Mouse (Mus musculus): ENCODE data around the gene Teddm1b. TPM values are rescaled to one million over a fixed set of nuclear protein-coding genes. Genes with fewer than 3 reads are reported as not detected.

The Teddm1b gene
- total RNA-seq (2014; fragmentation: Nextera tagmentation) (0.30 TPM in 1 of 2 replicates, not detected in the other), total RNA-seq (2017) (0.05 TPM in 1 of 2 replicates, not detected in the other), polyA plus RNA-seq (2012) (not detected in 2 replicates)

GRCm38 (mm10) chr1:153874045-153874444, at the start of gene Teddm1b:
Gene Teddm1b, plus strand, starts transcription at chr1:153874345.
- no peak for TF ChIP-seq GATA1 (IDR thresholded peaks at IDR 0.05; ENCODE audit: borderline replicate concordance, low read length)
- TF ChIP-seq CTCF (IDR thresholded peaks at IDR 0.05; ENCODE audit: low read depth, low read length) = no peak
- TF ChIP-seq GATA2 (IDR thresholded peaks at IDR 0.05; ENCODE audit: borderline replicate concordance, low read depth, low read length) = no peak
- no peak for TF ChIP-seq TAL1 (conservative IDR thresholded peaks at IDR 0.05; ENCODE audit: low read depth, low read length)
- no peak for TF ChIP-seq POLR2AphosphoS5 (IDR thresholded peaks at IDR 0.05; ENCODE audit: insufficient replicate concordance, low read depth, low read length)
- Histone ChIP-seq H3K36me3 (replicated peaks) (no peaks in the 10 kb centered on the region), H3K27me3 (ENCODE audit: insufficient read depth, low read length) (no peaks in the 10 kb centered on the region; the same call in 1 of the 2 replicates), H3K4me1 (ENCODE audit: insufficient read depth, low read depth, low read length) (no peaks in the 10 kb centered on the region), H3K4me3 (ENCODE audit: low read depth, low read length) (no peak within 1 kb of the TSS), H3K9me3 (replicated peaks) (no peaks in the 10 kb centered on the region)
- DNase-seq (ENCODE audit: low spot score) = no peak
- no peak for ATAC-seq (ENCODE audit: extremely low read depth, insufficient number of reproducible peaks, low FRiP score, poor library complexity, severe bottlenecking)

- H3K4me3 ChIP-seq (ENCODE audit: low read depth, low read length) = no peak overlapping the region
Measured at GRCm38 (mm10) chr1:153830746-153831145, 43.4 kb upstream of the Teddm1b start.

GRCm38 (mm10) chr1:153836036-153836435, 38.1 kb upstream of the Teddm1b start:
- Histone ChIP-seq H3K9me3 (replicated peaks) (no peaks in the 10 kb centered on the region), H3K4me3 (ENCODE audit: low read depth, low read length) (no peak overlapping the region), H3K36me3 (replicated peaks) (no peaks in the 10 kb centered on the region), H3K4me1 (ENCODE audit: insufficient read depth, low read depth, low read length) (no peaks in the 10 kb centered on the region), H3K27me3 (ENCODE audit: insufficient read depth, low read length) (no peaks in the 10 kb centered on the region)
- no peak for ATAC-seq (ENCODE audit: extremely low read depth, insufficient number of reproducible peaks, low FRiP score, poor library complexity, severe bottlenecking)
- DNase-seq (ENCODE audit: low spot score) = no peak
- no peak for TF ChIP-seq GATA2 (IDR thresholded peaks at IDR 0.05; ENCODE audit: borderline replicate concordance, low read depth, low read length)
- no peak for TF ChIP-seq CTCF (IDR thresholded peaks at IDR 0.05; ENCODE audit: low read depth, low read length)

More at GRCm38 (mm10) chr1:153830746-153831145, 43.4 kb upstream of the Teddm1b start:
- no peaks in the 10 kb centered on the region for H3K9me3 ChIP-seq (replicated peaks)
- no peaks in the 10 kb centered on the region for H3K36me3 ChIP-seq (replicated peaks)
- no peak for DNase-seq (ENCODE audit: low spot score)
- TF ChIP-seq GATA1 (IDR thresholded peaks at IDR 0.05; ENCODE audit: borderline replicate concordance, low read length) = no peak
- TF ChIP-seq TAL1 (conservative IDR thresholded peaks at IDR 0.05; ENCODE audit: low read depth, low read length) = no peak
- TF ChIP-seq GATA2 (IDR thresholded peaks at IDR 0.05; ENCODE audit: borderline replicate concordance, low read depth, low read length) = no peak
- no peak for TF ChIP-seq CTCF (IDR thresholded peaks at IDR 0.05; ENCODE audit: low read depth, low read length)
- no peak for TF ChIP-seq POLR2AphosphoS5 (IDR thresholded peaks at IDR 0.05; ENCODE audit: insufficient replicate concordance, low read depth, low read length)
- ATAC-seq (ENCODE audit: extremely low read depth, insufficient number of reproducible peaks, low FRiP score, poor library complexity, severe bottlenecking) = no peak
- H3K4me1 ChIP-seq (ENCODE audit: insufficient read depth, low read depth, low read length) = no peaks in the 10 kb centered on the region
- H3K27me3 ChIP-seq (ENCODE audit: insufficient read depth, low read length) = no peaks in the 10 kb centered on the region

- ATAC-seq (ENCODE audit: extremely low read depth, insufficient number of reproducible peaks, low FRiP score, poor library complexity, severe bottlenecking) (no peak), DNase-seq (ENCODE audit: low spot score) (no peak)
- no peaks in the 10 kb centered on the region for H3K36me3 ChIP-seq (replicated peaks)
- no peaks in the 10 kb centered on the region; the same call in 1 of the 2 replicates for H3K4me1 ChIP-seq (ENCODE audit: insufficient read depth, low read depth, low read length)
- no peaks in the 10 kb centered on the region for H3K27me3 ChIP-seq (ENCODE audit: insufficient read depth, low read length)
- no peak overlapping the region for H3K4me3 ChIP-seq (ENCODE audit: low read depth, low read length)
- no peak for TF ChIP-seq GATA1 (IDR thresholded peaks at IDR 0.05; ENCODE audit: borderline replicate concordance, low read length)
- no peak for TF ChIP-seq POLR2AphosphoS5 (IDR thresholded peaks at IDR 0.05; ENCODE audit: insufficient replicate concordance, low read depth, low read length)
- no peak for TF ChIP-seq GATA2 (IDR thresholded peaks at IDR 0.05; ENCODE audit: borderline replicate concordance, low read depth, low read length)
- H3K9me3 ChIP-seq (replicated peaks) = no peaks in the 10 kb centered on the region
Measured at GRCm38 (mm10) chr1:153842121-153842740, 31.9 kb upstream of the Teddm1b start.

- DNase-seq (ENCODE audit: low spot score) = no peak
- ATAC-seq (ENCODE audit: extremely low read depth, insufficient number of reproducible peaks, low FRiP score, poor library complexity, severe bottlenecking) = no peak
- H3K4me3 ChIP-seq (ENCODE audit: low read depth, low read length) = no peak within 1 kb of the TSS
- H3K9me3 ChIP-seq (replicated peaks) = no peaks in the 10 kb centered on the region
- no peaks in the 10 kb centered on the region for H3K27me3 ChIP-seq (ENCODE audit: insufficient read depth, low read length)
- TF ChIP-seq GATA1 (IDR thresholded peaks at IDR 0.05; ENCODE audit: borderline replicate concordance, low read length) (no peak), GATA2 (IDR thresholded peaks at IDR 0.05; ENCODE audit: borderline replicate concordance, low read depth, low read length) (no peak), TAL1 (conservative IDR thresholded peaks at IDR 0.05; ENCODE audit: low read depth, low read length) (no peak), POLR2AphosphoS5 (IDR thresholded peaks at IDR 0.05; ENCODE audit: insufficient replicate concordance, low read depth, low read length) (no peak), CTCF (IDR thresholded peaks at IDR 0.05; ENCODE audit: low read depth, low read length) (no peak)
- H3K36me3 ChIP-seq (replicated peaks) = no peaks in the 10 kb centered on the region
- H3K4me1 ChIP-seq (ENCODE audit: insufficient read depth, low read depth, low read length) = no peaks in the 10 kb centered on the region; the same call in 1 of the 2 replicates
Measured at GRCm38 (mm10) chr1:153844042-153844441, 30.1 kb upstream of the Teddm1b start, which contains the start of gene Rgsl1. Gene Rgsl1, minus strand, starts transcription at chr1:153844142.

- DNase-seq (ENCODE audit: low spot score) (no peak), ATAC-seq (ENCODE audit: extremely low read depth, insufficient number of reproducible peaks, low FRiP score, poor library complexity, severe bottlenecking) (no peak)
- Histone ChIP-seq H3K4me1 (ENCODE audit: insufficient read depth, low read depth, low read length) (no peaks in the 10 kb centered on the region; the same call in 1 of the 2 replicates), H3K9me3 (replicated peaks) (no peaks in the 10 kb centered on the region), H3K36me3 (replicated peaks) (no peaks in the 10 kb centered on the region), H3K4me3 (ENCODE audit: low read depth, low read length) (no peak overlapping the region), H3K27me3 (ENCODE audit: insufficient read depth, low read length) (no peaks in the 10 kb centered on the region)
- TF ChIP-seq GATA1 (IDR thresholded peaks at IDR 0.05; ENCODE audit: borderline replicate concordance, low read length) (no peak), TAL1 (conservative IDR thresholded peaks at IDR 0.05; ENCODE audit: low read depth, low read length) (no peak), POLR2AphosphoS5 (IDR thresholded peaks at IDR 0.05; ENCODE audit: insufficient replicate concordance, low read depth, low read length) (no peak), GATA2 (IDR thresholded peaks at IDR 0.05; ENCODE audit: borderline replicate concordance, low read depth, low read length) (no peak), CTCF (IDR thresholded peaks at IDR 0.05; ENCODE audit: low read depth, low read length) (no peak)
Measured at GRCm38 (mm10) chr1:153846420-153846819, 27.7 kb upstream of the Teddm1b start.
